Mouse (Mus musculus): ENCODE measurements around the gene Rpl3.

- TF ChIP-seq CTCF (IDR thresholded peaks at IDR 0.05; ENCODE audit: insufficient read depth, low read depth, low read length) (no peak), POLR2A (IDR thresholded peaks at IDR 0.05; ENCODE audit: insufficient read depth, low read depth, low read length) (no peak)
Measured at GRCm38 (mm10) chr15:80092041-80092441, 373 bp upstream of the Rpl3 start.
